Mouse (Mus musculus) liver, embryonic 14.5 days (tissue): ENCODE results near the gene Adamts4. TPM values are rescaled to one million over a fixed set of nuclear protein-coding genes. Genes with fewer than 3 reads are reported as not detected.

Experiments used
- ATAC-seq: fragments of 200-750 bp; cut with Nextera tagmentation; 2 replicates; pipeline ENCODE4 v1.8.0; 2017; ENCODE audit warnings: moderate number of reproducible peaks, mild to moderate bottlenecking, moderate library complexity; ENCODE audit not compliant: insufficient read depth
- DNase-seq, 3 experiments: peaks; one replicate each; pipeline ENCODE4 v3.0.0-alpha.2; 2012 to 2013; ENCODE audit warnings: low read depth in 3 of 3, low spot score in 3 of 3
- H3K27ac ChIP-seq: fragments of 300-500 bp; sonication (generic); 2 replicates; pipeline ENCODE4 v1.5.1; 2014; ENCODE audit warnings: moderate library complexity, mild to moderate bottlenecking, control low read depth, inconsistent platforms
- H3K27me3 ChIP-seq: fragments of 300-500 bp; sonication (generic); 2 replicates; pipeline ENCODE4 v1.6.1; 2014; ENCODE audit warnings: mild to moderate bottlenecking, low read length, moderate library complexity; ENCODE audit not compliant: control insufficient read depth, insufficient read depth
- H3K36me3 ChIP-seq: fragments of 300-500 bp; sonication (generic); replicated peaks from 2 replicates; pipeline ENCODE4 v1.6.1; 2014; ENCODE audit warnings: low read depth; ENCODE audit not compliant: control insufficient read depth, insufficient read depth
- H3K4me1 ChIP-seq, 2 experiments: fragments of 200-500 bp in 1 of 2; fragments of 300-500 bp in 1 of 2; sonication (generic) in 1 of 2; replicated peaks; 2 replicates each; pipeline ENCODE4 v1.6.1; 2012 to 2014; ENCODE audit warnings: antibody characterized with exemption in 1 of 2, inconsistent platforms in 1 of 2, low read length in 1 of 2; ENCODE audit not compliant: control insufficient read depth in 2 of 2, insufficient read depth in 2 of 2
- H3K4me2 ChIP-seq: fragments of 300-500 bp; sonication (generic); 2 replicates; pipeline ENCODE4 v1.6.1; 2014; ENCODE audit warnings: low read depth, mild to moderate bottlenecking, control low read depth, moderate library complexity
- H3K4me3 ChIP-seq, 2 experiments: fragments of 200-500 bp in 1 of 2; fragments of 300-500 bp in 1 of 2; sonication (generic) in 1 of 2; 2 replicates each; pipeline ENCODE4 v1.5.1; 2012 to 2014; ENCODE audit warnings: low read depth in 2 of 2, low read length in 2 of 2, mild to moderate bottlenecking in 2 of 2, control low read depth in 1 of 2, inconsistent platforms in 1 of 2, moderate library complexity in 1 of 2; ENCODE audit not compliant: insufficient read depth in 1 of 2
- H3K9ac ChIP-seq: fragments of 300-500 bp; sonication (generic); replicated peaks from 2 replicates; pipeline ENCODE4 v1.6.1; 2014; ENCODE audit warnings: mild to moderate bottlenecking, control low read depth, moderate library complexity
- H3K9me3 ChIP-seq: fragments of 300-500 bp; sonication (generic); 2 replicates; pipeline ENCODE4 v1.6.1; 2016; ENCODE audit warnings: low read length, mixed read lengths; ENCODE audit not compliant: control insufficient read depth
- CTCF ChIP-seq: IDR thresholded peaks from 2 replicates; pipeline ENCODE4 v1.5.1; 2016; ENCODE audit warnings: antibody characterized with exemption, low read depth, control low read depth
- EP300 ChIP-seq: IDR thresholded peaks from 2 replicates; pipeline ENCODE4 v1.6.1; 2016; ENCODE audit warnings: antibody characterized with exemption, low read depth
- WGBS: fragments of 180-500 bp; shearing (Covaris S2); extraction: QIAGEN DNeasy Blood & Tissue Kit; methylation state at CpG from one replicate; pipeline ENCODE4 v1.1.7; 2014; ENCODE audit not compliant: insufficient replicate concordance; 5-methylcytosine and 5-hydroxymethylcytosine counted together
- polyA plus RNA-seq, 2 experiments: library from polyadenylated mRNA; depleted of rRNA in 1 of 2; stranded (reverse) in 1 of 2; unstranded in 1 of 2; fragments of >200 nt; fragmentation: Nextera tagmentation in 1 of 2; extraction: Ambion mirVana in 1 of 2; gene quantifications; 2 replicates each; pipeline versions ENCODE4 v1.2.1 to v1.2.3; 2012 to 2014

Adamts4 gene
- polyA plus RNA-seq (2012; rRNA removed) = 0.11 and 0.17 TPM in 2 replicates
- 0.13 and 0.25 TPM in 2 replicates for polyA plus RNA-seq (2014; fragmentation: Nextera tagmentation; extraction: Ambion mirVana)

GRCm38 (mm10) chr1:171249913-171250600, at the start of gene Adamts4:
TSS of gene Adamts4 (plus strand) at chr1:171250421.
- no peak within 1 kb of the TSS for H3K9ac ChIP-seq
- TF ChIP-seq CTCF (no peak), EP300 (no peak)
- WGBS = 17% methylated on average over 5 of the region's 5 CpGs
- no peaks in the 10 kb centered on the region for H3K9me3 ChIP-seq
- 0 out of 4 replicates have a peak within 1 kb of the TSS, but pooled peaks of 1 of the 2 experiments have one; percentile 3 for H3K4me3 ChIP-seq
- DNase-seq (no peak), ATAC-seq (no peak)
- H3K27me3 ChIP-seq = peaks cover 25% of the 10 kb centered on the region
- peak within 1 kb of the TSS; percentile 11; the same call in 1 of the 2 replicates for H3K4me2 ChIP-seq
- H3K36me3 ChIP-seq = peaks cover under 1% of the 10 kb centered on the region; the same call in 1 of the 2 replicates
- H3K4me1 ChIP-seq = peaks cover 13 to 18% of the 10 kb centered on the region in 2 experiments
- no peak within 1 kb of the TSS for H3K27ac ChIP-seq

DNA sequence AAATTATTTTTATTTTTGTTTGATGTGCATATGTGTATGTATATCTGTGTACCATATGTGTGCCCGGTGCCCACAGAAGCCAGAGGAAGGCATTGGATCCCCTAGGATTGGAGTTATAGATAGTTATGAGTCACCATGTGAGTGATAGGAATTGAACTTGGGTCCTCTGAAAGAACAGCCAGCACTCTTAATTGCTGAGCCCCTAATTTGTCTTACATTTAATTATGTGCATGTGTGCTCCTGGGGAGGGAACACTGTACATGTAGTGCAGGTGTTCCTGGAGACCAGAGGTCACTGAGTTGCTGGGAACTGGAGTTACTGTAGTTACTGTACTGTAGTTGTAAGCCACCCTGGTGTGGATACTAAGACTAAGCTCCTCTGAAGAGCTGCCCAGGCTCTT, 49.5 kb upstream of the Adamts4 start:
- peaks cover 0 to 5% of the 10 kb centered on the region in 2 experiments; a peak in 1 of 4 replicates for H3K4me1 ChIP-seq
- no peaks in the 10 kb centered on the region for H3K36me3 ChIP-seq
- TF ChIP-seq EP300 (no peak), CTCF (no peak)
- 72% methylated on average over 1 of the region's 1 CpGs for WGBS
- H3K9ac ChIP-seq = no peak overlapping the region
- H3K27ac ChIP-seq = no peak overlapping the region
- H3K9me3 ChIP-seq = no peaks in the 10 kb centered on the region
- H3K4me3 ChIP-seq = no peak overlapping the region
- no peak overlapping the region for H3K4me2 ChIP-seq
- DNase-seq (no peak), ATAC-seq (no peak)
- H3K27me3 ChIP-seq = peaks cover 18% of the 10 kb centered on the region

- H3K4me2 ChIP-seq = no peak overlapping the region
- ATAC-seq = peak; percentile 43; the same call in 1 of the 2 replicates
Measured at GRCm38 (mm10) chr1:171203471-171204248, 46.6 kb upstream of the Adamts4 start.

GRCm38 (mm10) chr1:171204249-171204644, 46.0 kb upstream of the Adamts4 start:
- Histone ChIP-seq H3K9me3 (no peaks in the 10 kb centered on the region), H3K27me3 (no peaks in the 10 kb centered on the region), H3K9ac (no peak overlapping the region), H3K4me2 (no peak overlapping the region), H3K4me3 (no peak overlapping the region), H3K27ac (no peak overlapping the region), H3K36me3 (no peaks in the 10 kb centered on the region), H3K4me1 (peaks cover 0 to 5% of the 10 kb centered on the region in 2 experiments; a peak in 1 of 4 replicates)
- ATAC-seq (peak; percentile 76), DNase-seq (peak in 2 of 3 experiments; percentile 23 to 42)
- WGBS = 59% methylated on average over 7 of the region's 7 CpGs
- no peak for TF ChIP-seq CTCF
- TF ChIP-seq EP300 = no peak

More at GRCm38 (mm10) chr1:171203471-171204248, 46.6 kb upstream of the Adamts4 start:
- no peaks in the 10 kb centered on the region for H3K9me3 ChIP-seq
- WGBS = 40% methylated on average over 10 of the region's 11 CpGs
- no peaks in the 10 kb centered on the region for H3K27me3 ChIP-seq
- H3K9ac ChIP-seq = no peak overlapping the region
- DNase-seq = no peak
- peaks cover 0 to 5% of the 10 kb centered on the region in 2 experiments; a peak in 1 of 4 replicates for H3K4me1 ChIP-seq
- no peak for TF ChIP-seq CTCF
- no peak for TF ChIP-seq EP300
- no peak overlapping the region for H3K4me3 ChIP-seq
- no peaks in the 10 kb centered on the region for H3K36me3 ChIP-seq
- H3K27ac ChIP-seq = no peak overlapping the region; the same call in 1 of the 2 replicates
